Mouse (Mus musculus) cerebellum, adult (tissue): ENCODE data around the gene Lyz2.
"Not testable (repeated sequence)": the region's sequence is repeated elsewhere in the genome, so short reads cannot be mapped to it uniquely, and the experiment has no call there.

Source experiments
- ATAC-seq: cut with Nextera tagmentation; 2 replicates; pipeline ENCODE4 v1.9.2; 2017; ENCODE audit warnings: mild to moderate bottlenecking, moderate library complexity, mixed read lengths; ENCODE audit not compliant: insufficient number of reproducible peaks, low FRiP score, low TSS enrichment

Gene Lyz2

GRCm38 (mm10) chr10:117285584-117285983 lies 3.5 kb upstream of the Lyz2 start:
- ATAC-seq: not testable (repeated sequence)

- no peak for ATAC-seq
These were observed 2.7 kb upstream of the Lyz2 start for GRCm38 (mm10) chr10:117284578-117285520.

DNA sequence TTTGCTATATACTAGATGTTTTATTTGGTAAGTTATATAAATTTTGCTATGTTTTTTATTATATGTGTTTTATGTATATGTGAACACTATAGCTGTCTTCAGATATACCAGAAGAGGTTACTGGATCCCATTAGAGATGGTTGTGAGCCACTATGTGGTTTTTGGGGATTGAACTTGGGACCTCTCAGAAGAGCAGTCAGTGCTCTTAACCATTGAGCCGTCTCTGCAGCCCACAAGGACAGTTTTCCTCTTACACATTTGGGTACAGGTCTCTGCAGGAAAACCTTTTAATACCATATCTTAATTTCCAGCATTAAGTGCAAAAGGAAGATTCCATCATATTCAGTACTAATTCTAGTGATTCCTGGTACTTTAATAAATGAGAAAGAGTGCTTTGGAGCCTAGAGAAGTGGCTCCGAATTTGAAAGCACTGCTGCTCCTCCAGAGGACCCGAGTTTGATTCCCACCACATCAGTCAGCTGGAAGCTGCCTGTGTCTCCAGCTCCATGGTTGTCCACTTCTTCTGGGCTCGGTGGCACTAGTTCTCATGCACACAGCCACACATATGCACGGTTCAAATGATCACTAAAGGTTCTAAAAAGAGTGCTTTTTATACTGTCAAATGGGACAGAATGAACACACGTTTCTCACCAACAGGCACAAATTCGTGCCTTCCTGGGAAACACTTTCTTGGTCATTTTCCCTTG lies 1.9 kb upstream of the Lyz2 start:
- no peak for ATAC-seq

DNA sequence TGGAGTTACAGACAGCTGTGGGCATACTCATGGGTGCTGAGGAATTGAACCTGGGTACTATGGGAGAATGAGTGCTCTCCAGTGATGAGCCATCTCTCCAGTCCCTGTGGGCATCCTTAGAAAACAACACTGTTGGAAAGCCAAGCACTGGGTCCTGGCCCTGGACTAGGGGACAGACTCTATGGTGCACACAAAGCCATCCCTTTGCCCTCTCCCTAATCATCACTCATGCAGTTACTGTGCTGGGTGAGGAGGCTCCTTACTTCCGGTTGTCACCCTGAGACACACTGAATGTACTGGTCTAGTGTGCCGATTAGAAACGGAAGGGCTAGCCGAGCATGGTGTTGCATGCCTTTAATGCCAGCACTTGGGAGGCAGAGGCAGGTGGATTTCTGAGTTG lies 1.1 kb upstream of the Lyz2 start:
- not testable (repeated sequence) for ATAC-seq

DNA sequence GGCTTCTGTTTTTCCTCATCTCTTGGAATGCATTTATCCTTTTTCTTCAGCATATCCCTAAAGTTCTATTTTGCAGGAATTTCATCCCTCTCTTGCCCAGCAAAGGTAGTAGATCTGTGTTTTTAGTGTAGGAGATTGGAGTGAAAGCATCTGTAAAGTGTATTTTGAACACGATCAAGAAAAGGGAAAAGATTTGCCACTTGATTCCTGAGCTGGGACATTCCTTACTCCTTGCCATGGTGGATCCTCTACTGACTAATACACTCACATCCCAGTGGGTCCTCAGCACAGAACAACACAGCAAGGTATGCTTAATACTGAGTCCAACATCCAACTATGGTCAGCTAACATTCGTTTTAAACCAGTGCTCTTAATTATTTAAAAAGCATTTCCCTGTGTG lies 430 bp upstream of the Lyz2 start:
- no peak for ATAC-seq

GRCm38 (mm10) chr10:117281381-117281920 lies 670 bp downstream of the Lyz2 start:
- no peak for ATAC-seq

- no peak for ATAC-seq
These were observed 2.1 kb downstream of the Lyz2 start for GRCm38 (mm10) chr10:117280000-117280399.

GRCm38 (mm10) chr10:117278510-117278909 lies 3.6 kb downstream of the Lyz2 start:
- not testable (repeated sequence) for ATAC-seq

- ATAC-seq: not testable (repeated sequence)
These were observed 4.3 kb downstream of the Lyz2 start for GRCm38 (mm10) chr10:117277779-117278178.

DNA sequence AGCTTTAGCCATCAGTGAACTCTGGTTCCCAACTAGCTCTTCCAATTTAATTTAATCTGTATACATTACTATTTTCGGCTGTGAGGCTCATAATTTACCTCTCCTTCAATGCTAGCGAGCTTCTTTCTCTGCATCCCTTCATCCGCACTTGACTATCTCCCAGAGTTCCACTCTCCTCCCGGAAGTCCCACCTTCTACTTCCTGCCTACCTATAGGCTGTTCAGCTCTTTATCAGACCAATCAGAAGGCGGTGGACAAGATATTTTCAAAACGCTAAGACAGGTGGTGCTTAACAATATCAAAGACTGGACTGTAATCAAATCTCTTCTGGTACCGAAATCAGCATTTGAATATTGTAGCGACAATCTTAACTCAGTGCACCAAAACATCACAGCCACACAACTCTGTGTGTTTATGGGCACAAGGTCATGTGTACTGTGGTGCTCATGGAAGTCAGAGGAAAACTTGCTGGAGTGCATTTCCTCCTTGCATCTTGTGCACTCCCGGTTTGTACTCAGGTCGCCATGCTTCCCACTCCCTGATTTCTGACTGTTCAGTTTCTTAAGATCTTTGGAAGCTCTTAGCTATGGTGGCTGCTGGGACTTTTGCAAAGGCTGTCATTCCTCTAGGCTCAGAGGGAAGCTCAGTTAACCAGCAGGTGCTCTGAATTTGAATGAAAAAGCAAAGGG lies 6.3 kb downstream of the Lyz2 start:
- ATAC-seq: no peak

DNA sequence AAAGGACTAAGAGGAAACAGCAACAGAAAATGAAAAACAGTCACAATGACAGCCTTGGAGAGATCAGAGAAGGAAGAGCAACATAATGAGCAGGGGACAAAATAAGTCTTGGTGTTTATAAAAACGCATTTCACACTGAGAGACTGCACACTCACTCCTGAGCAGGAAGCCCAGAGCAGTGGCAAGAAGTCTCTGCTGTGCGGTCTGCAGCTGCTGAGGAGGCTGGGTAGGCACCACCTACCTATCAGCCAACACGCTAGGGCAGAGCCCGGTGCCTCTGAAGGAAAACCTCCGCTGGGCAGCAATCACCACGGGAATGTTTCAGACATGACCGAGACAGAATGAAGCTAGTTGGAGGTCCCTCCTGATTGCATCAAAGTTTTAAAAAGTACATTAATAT lies 7.5 kb downstream of the Lyz2 start:
- not testable (repeated sequence) for ATAC-seq

GRCm38 (mm10) chr10:117272023-117272422 lies 10.1 kb downstream of the Lyz2 start:
- no peak for ATAC-seq

DNA sequence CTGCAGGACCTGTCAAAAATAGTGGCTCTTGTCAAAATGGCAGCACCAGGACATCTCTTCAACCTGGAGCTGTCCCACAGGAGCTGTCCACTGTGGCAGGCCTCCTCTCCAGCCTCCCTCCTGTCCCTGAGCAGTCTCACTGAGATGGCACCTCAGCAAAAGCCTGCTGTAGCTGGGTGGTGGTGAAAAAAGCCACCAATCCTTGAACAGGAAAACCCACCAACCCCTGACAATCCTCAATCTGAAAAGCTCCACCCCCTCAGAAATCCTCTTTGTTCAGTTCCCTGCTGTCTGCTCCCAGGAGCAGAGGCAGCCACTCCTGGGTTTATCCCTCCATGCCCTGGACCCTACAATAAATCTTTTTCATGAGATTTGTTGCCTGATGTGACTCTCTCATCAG lies 22.3 kb downstream of the Lyz2 start:
- no peak for ATAC-seq

GRCm38 (mm10) chr10:117238603-117239002 lies 43.5 kb downstream of the Lyz2 start, which contains the start of gene 9530003J23Rik:
Gene 9530003J23Rik (minus strand): TSS chr10:117238703.
- no peak for ATAC-seq

GRCm38 (mm10) chr10:117235866-117236265 lies 46.3 kb downstream of the Lyz2 start:
- ATAC-seq: no peak

- no peak for ATAC-seq
These were observed 47.3 kb downstream of the Lyz2 start for GRCm38 (mm10) chr10:117234825-117235224.

- peak; percentile 71 for ATAC-seq
These were observed 52.3 kb downstream of the Lyz2 start for GRCm38 (mm10) chr10:117229826-117230225.
